Mouse (Mus musculus): ENCODE measurements around the gene Nckap5. TPM values are rescaled to one million over a fixed set of nuclear protein-coding genes. Genes with fewer than 3 reads are reported as not detected.

The Nckap5 gene
- polyA plus RNA-seq, 1 experiment from 2014 or later = 11.5 TPM

DNA sequence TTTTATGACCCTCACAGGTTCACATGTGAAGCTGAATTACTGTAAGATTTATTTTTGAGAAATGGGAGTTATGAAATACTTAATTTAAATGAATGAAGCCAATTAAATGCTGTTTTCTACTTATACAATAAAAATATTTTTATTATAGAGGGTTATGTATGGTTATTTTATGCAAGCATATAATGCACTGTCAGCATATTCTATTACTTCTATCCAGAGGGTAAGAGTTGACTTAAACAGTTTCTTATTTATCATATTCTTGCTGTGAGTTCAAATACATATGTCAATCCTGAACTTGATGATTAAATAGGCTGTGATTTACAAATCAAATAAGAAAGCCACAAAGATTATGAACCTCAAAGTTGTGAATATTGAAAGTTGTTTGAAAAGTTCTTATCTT is 633.7 kb downstream of the Nckap5 start:
- Histone ChIP-seq H3K27ac (replicated peaks) (no peak overlapping the region), H3K27me3 (replicated peaks) (no peaks in the 10 kb centered on the region), H3K4me2 (no peak overlapping the region), H3K4me3 (replicated peaks) (no peak overlapping the region), H3K9me3 (replicated peaks) (no peaks in the 10 kb centered on the region), H3K9ac (replicated peaks) (no peak overlapping the region), H3K4me1 (no peaks in the 10 kb centered on the region), H3K36me3 (no peaks in the 10 kb centered on the region)
- ATAC-seq (ENCODE audit: low FRiP score) = no peak

DNA sequence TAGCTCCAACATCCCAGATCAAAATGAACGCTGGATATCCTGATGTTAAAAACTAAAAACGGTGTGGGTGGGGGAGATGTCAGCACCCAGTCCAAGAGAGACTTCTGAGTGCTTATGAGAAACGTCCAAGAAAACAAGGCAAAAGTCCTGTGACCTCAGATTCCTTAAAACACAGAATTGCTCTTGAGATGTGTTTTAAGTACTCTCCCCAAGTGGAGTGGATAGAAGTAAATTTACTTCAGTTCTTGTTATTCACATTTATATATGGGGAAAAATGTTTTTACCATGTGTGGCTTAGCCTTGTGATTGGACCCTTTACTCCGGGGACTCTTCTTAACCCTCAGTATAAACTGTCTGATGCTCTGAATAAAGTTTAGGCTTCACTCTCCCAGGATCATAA is 640.2 kb downstream of the Nckap5 start:
- Histone ChIP-seq H3K4me3 (replicated peaks) (no peak overlapping the region), H3K4me1 (no peaks in the 10 kb centered on the region), H3K36me3 (no peaks in the 10 kb centered on the region), H3K27ac (replicated peaks) (no peak overlapping the region), H3K9ac (replicated peaks) (no peak overlapping the region), H3K9me3 (replicated peaks) (no peaks in the 10 kb centered on the region), H3K27me3 (replicated peaks) (no peaks in the 10 kb centered on the region), H3K4me2 (no peak overlapping the region)
- no peak for ATAC-seq (ENCODE audit: low FRiP score)
- 84% methylated on average over 4 of the region's 4 CpGs for WGBS

GRCm38 (mm10) chr1:126183751-126184150 is 646.8 kb downstream of the Nckap5 start:
- no peaks in the 10 kb centered on the region for H3K27me3 ChIP-seq (replicated peaks)
- H3K4me1 ChIP-seq = no peaks in the 10 kb centered on the region
- 89% methylated on average over 7 of the region's 7 CpGs for WGBS
- H3K9ac ChIP-seq (replicated peaks) = no peak overlapping the region
- no peaks in the 10 kb centered on the region for H3K36me3 ChIP-seq
- no peak overlapping the region for H3K4me2 ChIP-seq
- no peaks in the 10 kb centered on the region for H3K9me3 ChIP-seq (replicated peaks)
- ATAC-seq (ENCODE audit: low FRiP score) = no peak
- no peak overlapping the region for H3K4me3 ChIP-seq (replicated peaks)
- no peak overlapping the region for H3K27ac ChIP-seq (replicated peaks)

GRCm38 (mm10) chr1:126168579-126168978 is 662.0 kb downstream of the Nckap5 start:
- Histone ChIP-seq H3K4me1 (peaks cover 14% of the 10 kb centered on the region), H3K4me2 (no peak overlapping the region), H3K4me3 (replicated peaks) (no peak overlapping the region), H3K9me3 (replicated peaks) (no peaks in the 10 kb centered on the region), H3K27ac (replicated peaks) (no peak overlapping the region), H3K9ac (replicated peaks) (no peak overlapping the region), H3K27me3 (replicated peaks) (no peaks in the 10 kb centered on the region), H3K36me3 (no peaks in the 10 kb centered on the region)
- WGBS = 46% methylated on average over 1 of the region's 1 CpGs
- no peak for ATAC-seq (ENCODE audit: low FRiP score)

DNA sequence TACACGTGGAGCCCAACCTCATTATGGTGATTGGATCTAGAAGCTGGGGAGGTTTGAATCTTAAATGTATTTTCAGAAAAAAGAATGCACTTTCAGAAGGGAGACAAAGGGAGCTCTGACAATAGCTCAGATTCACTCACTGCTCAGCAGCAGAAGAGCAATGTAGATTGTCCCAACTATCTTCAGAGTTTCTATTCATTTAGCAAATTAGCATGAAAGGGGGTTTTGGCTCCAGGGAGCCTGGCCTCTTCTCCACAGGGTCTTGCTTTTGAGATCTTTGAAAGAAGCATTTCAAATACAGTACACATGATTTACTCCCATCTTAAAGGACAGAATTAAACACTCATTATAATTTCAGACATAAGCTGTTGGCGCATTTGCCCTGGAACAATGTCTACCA is 662.5 kb downstream of the Nckap5 start:
- Histone ChIP-seq H3K4me2 (no peak overlapping the region), H3K4me3 (replicated peaks) (no peak overlapping the region), H3K4me1 (peaks cover 14% of the 10 kb centered on the region), H3K27me3 (replicated peaks) (no peaks in the 10 kb centered on the region), H3K9me3 (replicated peaks) (no peaks in the 10 kb centered on the region), H3K36me3 (no peaks in the 10 kb centered on the region), H3K9ac (replicated peaks) (no peak overlapping the region), H3K27ac (replicated peaks) (no peak overlapping the region)
- ATAC-seq (ENCODE audit: low FRiP score) = no peak
- 27% methylated on average over 2 of the region's 2 CpGs for WGBS

DNA sequence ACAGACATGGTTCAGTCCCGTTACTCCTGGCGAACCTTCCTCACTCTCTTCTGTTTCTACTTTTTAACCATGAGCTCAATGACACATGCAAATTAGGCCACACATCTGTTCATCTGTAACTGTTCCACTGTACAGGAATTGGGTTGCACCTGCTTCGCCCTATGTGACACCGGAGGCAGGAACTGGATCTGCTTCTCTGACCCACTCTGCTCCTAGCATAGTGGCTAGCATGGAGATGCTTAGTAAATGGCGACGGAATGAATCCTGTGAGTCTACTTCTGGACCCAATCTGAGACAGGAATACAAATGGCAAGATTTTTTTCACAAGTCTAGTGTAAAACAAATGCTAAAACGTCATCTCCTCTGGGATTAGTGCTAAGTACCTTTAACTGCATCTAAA is 663.1 kb downstream of the Nckap5 start:
- ATAC-seq (ENCODE audit: low FRiP score) = no peak
- H3K9me3 ChIP-seq (replicated peaks) = no peaks in the 10 kb centered on the region

DNA sequence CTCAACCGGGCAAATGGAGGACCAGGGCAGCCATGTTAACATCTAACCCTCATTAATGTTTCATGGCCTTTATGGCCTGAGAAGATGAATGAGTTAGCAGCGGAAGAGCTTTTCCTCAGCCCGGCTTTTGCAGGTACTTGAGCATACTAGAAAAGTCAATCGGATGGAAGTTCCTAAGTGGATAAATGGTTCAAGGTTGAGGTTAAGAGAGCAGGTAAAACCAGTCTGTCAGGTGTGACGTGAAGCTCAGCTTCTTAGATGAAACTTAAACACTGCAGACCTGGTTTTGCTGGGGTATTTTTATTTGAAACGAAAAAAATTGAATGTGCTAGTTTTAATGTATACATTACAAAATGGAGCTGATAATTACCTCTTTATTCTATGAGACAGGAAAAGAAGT is 671.3 kb downstream of the Nckap5 start:
- no peaks in the 10 kb centered on the region for H3K9me3 ChIP-seq (replicated peaks)
- no peak overlapping the region for H3K4me3 ChIP-seq (replicated peaks)
- no peak overlapping the region for H3K9ac ChIP-seq (replicated peaks)
- H3K4me1 ChIP-seq = no peaks in the 10 kb centered on the region
- no peak for ATAC-seq (ENCODE audit: low FRiP score)
- WGBS = 79% methylated on average over 6 of the region's 6 CpGs
- no peaks in the 10 kb centered on the region for H3K27me3 ChIP-seq (replicated peaks)
- no peak overlapping the region for H3K27ac ChIP-seq (replicated peaks)
- H3K36me3 ChIP-seq = no peaks in the 10 kb centered on the region
- no peak overlapping the region for H3K4me2 ChIP-seq

More for the DNA sequence above, 663.1 kb downstream of the Nckap5 start:
- Histone ChIP-seq H3K4me2 (no peak overlapping the region), H3K4me1 (peaks cover 14% of the 10 kb centered on the region), H3K36me3 (no peaks in the 10 kb centered on the region), H3K4me3 (replicated peaks) (no peak overlapping the region), H3K9ac (replicated peaks) (no peak overlapping the region), H3K27ac (replicated peaks) (no peak overlapping the region), H3K27me3 (replicated peaks) (no peaks in the 10 kb centered on the region)
- 50% methylated on average over 7 of the region's 7 CpGs for WGBS

- 88% methylated on average over 5 of the region's 5 CpGs for WGBS
- no peaks in the 10 kb centered on the region for H3K36me3 ChIP-seq
Measured at GRCm38 (mm10) chr1:126155816-126156215, 674.8 kb downstream of the Nckap5 start.

DNA sequence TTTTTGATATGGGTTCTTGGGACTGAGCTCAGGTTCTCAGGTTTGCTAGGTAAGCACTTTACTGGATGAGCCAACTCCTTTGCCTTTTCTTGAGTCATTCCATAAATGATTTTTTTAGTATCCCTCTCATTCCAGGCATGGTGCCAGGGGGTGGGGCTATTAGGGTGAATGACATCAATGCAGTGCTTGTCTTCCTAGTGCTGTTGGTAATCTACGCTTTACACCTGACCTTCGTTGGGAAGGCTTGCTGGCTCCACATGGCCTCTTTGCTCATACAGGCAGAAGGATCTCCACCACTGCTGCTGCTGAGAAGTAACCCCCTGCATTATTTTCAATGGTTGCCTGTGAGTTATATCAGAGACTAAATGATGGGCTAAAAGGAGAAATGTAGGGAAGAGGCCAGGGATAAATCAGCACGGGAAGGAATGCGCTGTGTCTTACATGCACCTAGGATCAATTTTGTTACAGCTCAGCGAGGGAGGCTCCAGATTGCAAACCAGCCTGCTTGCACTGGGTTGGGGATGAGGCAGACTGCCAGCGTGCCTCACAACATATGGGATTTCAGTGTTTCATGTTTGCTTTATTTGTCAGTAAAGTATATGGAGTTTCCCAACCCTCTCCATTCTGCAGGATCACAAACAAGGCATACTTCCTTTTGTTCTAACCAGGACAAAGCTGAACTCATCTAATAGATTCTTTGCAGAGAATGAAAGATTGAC is 676.9 kb downstream of the Nckap5 start:
- 74% methylated on average over 6 of the region's 6 CpGs for WGBS
- ATAC-seq (ENCODE audit: low FRiP score) = no peak
- H3K27ac ChIP-seq (replicated peaks) = peak overlapping the region; percentile 18; the same call in 1 of the 2 replicates

More at GRCm38 (mm10) chr1:126155816-126156215, 674.8 kb downstream of the Nckap5 start:
- no peak overlapping the region for H3K4me2 ChIP-seq
- H3K27me3 ChIP-seq (replicated peaks) = no peaks in the 10 kb centered on the region
- H3K27ac ChIP-seq (replicated peaks) = no peak overlapping the region
- no peak for ATAC-seq (ENCODE audit: low FRiP score)
- no peak overlapping the region for H3K9ac ChIP-seq (replicated peaks)
- no peaks in the 10 kb centered on the region for H3K9me3 ChIP-seq (replicated peaks)
- H3K4me3 ChIP-seq (replicated peaks) = no peak overlapping the region
- H3K4me1 ChIP-seq = no peaks in the 10 kb centered on the region

GRCm38 (mm10) chr1:126152217-126152616 is 678.4 kb downstream of the Nckap5 start:
- H3K4me1 ChIP-seq = no peaks in the 10 kb centered on the region
- ATAC-seq (ENCODE audit: low FRiP score) = no peak
- WGBS = 87% methylated on average over 6 of the region's 6 CpGs
- no peaks in the 10 kb centered on the region for H3K36me3 ChIP-seq
- no peak overlapping the region for H3K4me2 ChIP-seq
- no peak overlapping the region for H3K4me3 ChIP-seq (replicated peaks)
- no peak overlapping the region for H3K9ac ChIP-seq (replicated peaks)
- no peak overlapping the region for H3K27ac ChIP-seq (replicated peaks)
- H3K9me3 ChIP-seq (replicated peaks) = no peaks in the 10 kb centered on the region
- H3K27me3 ChIP-seq (replicated peaks) = no peaks in the 10 kb centered on the region

More for the DNA sequence above, 676.9 kb downstream of the Nckap5 start:
- Histone ChIP-seq H3K27me3 (replicated peaks) (no peaks in the 10 kb centered on the region), H3K9me3 (replicated peaks) (no peaks in the 10 kb centered on the region), H3K9ac (replicated peaks) (no peak overlapping the region), H3K4me2 (no peak overlapping the region), H3K36me3 (no peaks in the 10 kb centered on the region), H3K4me3 (replicated peaks) (no peak overlapping the region), H3K4me1 (no peaks in the 10 kb centered on the region)

DNA sequence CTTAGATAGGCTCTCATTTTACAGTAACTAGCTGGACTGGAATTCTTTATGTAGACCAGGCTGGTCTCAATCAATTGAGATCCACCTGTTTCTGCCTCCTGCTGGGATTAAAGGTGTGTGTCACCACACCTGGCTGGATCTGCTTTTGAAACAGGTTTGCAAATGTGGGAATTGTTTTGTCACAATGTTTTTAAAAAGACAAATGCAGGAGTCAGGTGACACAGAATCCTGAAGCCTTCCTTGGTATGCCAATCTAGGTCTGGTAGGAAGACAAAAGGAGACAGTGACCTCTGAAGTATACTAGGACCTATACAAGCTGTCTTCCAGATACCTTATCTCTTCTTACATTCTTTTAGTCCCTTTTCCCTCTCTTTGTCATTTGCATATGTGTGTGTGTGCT is 680.6 kb downstream of the Nckap5 start:
- Histone ChIP-seq H3K36me3 (no peaks in the 10 kb centered on the region), H3K27ac (replicated peaks) (no peak overlapping the region), H3K4me2 (no peak overlapping the region), H3K27me3 (replicated peaks) (no peaks in the 10 kb centered on the region), H3K9me3 (replicated peaks) (no peaks in the 10 kb centered on the region), H3K9ac (replicated peaks) (no peak overlapping the region), H3K4me1 (no peaks in the 10 kb centered on the region), H3K4me3 (replicated peaks) (no peak overlapping the region)
- ATAC-seq (ENCODE audit: low FRiP score) = no peak

DNA sequence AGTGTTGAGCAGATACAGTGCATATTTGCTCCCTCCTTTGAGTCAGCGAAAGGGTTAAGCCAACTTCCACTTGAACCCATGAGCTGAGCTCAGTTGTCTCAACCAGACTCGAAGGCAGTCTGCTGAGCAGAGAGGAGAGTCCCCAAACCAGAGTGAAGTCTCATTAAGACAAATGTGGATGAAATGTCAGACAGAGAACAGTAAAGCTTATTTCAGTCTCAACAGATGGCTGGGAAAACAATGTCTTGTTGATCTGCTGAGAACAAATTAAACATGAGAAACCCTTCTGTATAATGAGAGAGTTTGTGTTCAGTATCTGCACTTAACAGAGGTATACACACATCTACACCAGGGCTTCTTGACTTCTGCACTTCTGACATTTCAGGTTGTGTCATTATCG is 694.9 kb downstream of the Nckap5 start:
- no peak overlapping the region for H3K4me3 ChIP-seq (replicated peaks)
- 89% methylated on average over 3 of the region's 3 CpGs for WGBS
- H3K9me3 ChIP-seq (replicated peaks) = no peaks in the 10 kb centered on the region
- no peak overlapping the region for H3K4me2 ChIP-seq
- no peak overlapping the region for H3K9ac ChIP-seq (replicated peaks)
- H3K4me1 ChIP-seq = no peaks in the 10 kb centered on the region
- no peak overlapping the region for H3K27ac ChIP-seq (replicated peaks)
- no peak for ATAC-seq (ENCODE audit: low FRiP score)
- H3K36me3 ChIP-seq = no peaks in the 10 kb centered on the region
- H3K27me3 ChIP-seq (replicated peaks) = no peaks in the 10 kb centered on the region

Data from neural tube, embryonic 15.5 days (tissue).